Mouse (Mus musculus): ENCODE results near the gene Fam234b. TPM values are rescaled to one million over a fixed set of nuclear protein-coding genes. Genes with fewer than 3 reads are reported as not detected.

Gene Fam234b
- polyA plus RNA-seq, 1 experiment from 2014 or later = 47.6 TPM

- no peaks in the 10 kb centered on the region for H3K9me3 ChIP-seq (replicated peaks)
- no peak overlapping the region for H3K4me2 ChIP-seq (replicated peaks)
- H3K27me3 ChIP-seq = no peaks in the 10 kb centered on the region
- WGBS = 51% methylated on average over 10 of the region's 10 CpGs
- ATAC-seq (ENCODE audit: low FRiP score) = no peak
- H3K4me1 ChIP-seq = peaks cover 7% of the 10 kb centered on the region; the same call in 1 of the 2 replicates
- H3K9ac ChIP-seq = no peak overlapping the region
- H3K27ac ChIP-seq = no peak overlapping the region
- no peaks in the 10 kb centered on the region for H3K36me3 ChIP-seq
- H3K4me3 ChIP-seq = no peak overlapping the region
Measured at GRCm38 (mm10) chr6:135187076-135187917, 10.5 kb upstream of the Fam234b start.

- H3K4me1 ChIP-seq = peaks cover 12% of the 10 kb centered on the region; the same call in 1 of the 2 replicates
- H3K4me2 ChIP-seq (replicated peaks) = no peak overlapping the region
- no peak for ATAC-seq (ENCODE audit: low FRiP score)
- no peak overlapping the region for H3K9ac ChIP-seq
- WGBS = 79% methylated on average over 4 of the region's 4 CpGs
- no peaks in the 10 kb centered on the region for H3K36me3 ChIP-seq
- no peaks in the 10 kb centered on the region for H3K9me3 ChIP-seq (replicated peaks)
- no peaks in the 10 kb centered on the region for H3K27me3 ChIP-seq
- H3K4me3 ChIP-seq = no peak overlapping the region
- no peak overlapping the region for H3K27ac ChIP-seq
Measured at GRCm38 (mm10) chr6:135188629-135189028, 9.1 kb upstream of the Fam234b start.

GRCm38 (mm10) chr6:135190122-135190521 lies 7.7 kb upstream of the Fam234b start:
- Histone ChIP-seq H3K4me3 (no peak overlapping the region), H3K36me3 (no peaks in the 10 kb centered on the region), H3K27me3 (no peaks in the 10 kb centered on the region), H3K4me1 (peaks cover 17% of the 10 kb centered on the region; the same call in 1 of the 2 replicates), H3K9me3 (replicated peaks) (no peaks in the 10 kb centered on the region), H3K4me2 (replicated peaks) (no peak overlapping the region), H3K9ac (no peak overlapping the region), H3K27ac (no peak overlapping the region)
- 51% methylated on average over 6 of the region's 6 CpGs for WGBS
- ATAC-seq (ENCODE audit: low FRiP score) = no peak

- H3K36me3 ChIP-seq = no peaks in the 10 kb centered on the region
- WGBS = 80% methylated on average over 1 of the region's 1 CpGs
- H3K4me1 ChIP-seq = peaks cover 14% of the 10 kb centered on the region; the same call in 1 of the 2 replicates
- no peak overlapping the region for H3K27ac ChIP-seq
- no peaks in the 10 kb centered on the region for H3K27me3 ChIP-seq
- H3K9ac ChIP-seq = no peak overlapping the region
- H3K4me3 ChIP-seq = no peak overlapping the region
- H3K4me2 ChIP-seq (replicated peaks) = no peak overlapping the region
- H3K9me3 ChIP-seq (replicated peaks) = no peaks in the 10 kb centered on the region
- ATAC-seq (ENCODE audit: low FRiP score) = no peak
Measured at GRCm38 (mm10) chr6:135191906-135192305, 5.9 kb upstream of the Fam234b start.

DNA sequence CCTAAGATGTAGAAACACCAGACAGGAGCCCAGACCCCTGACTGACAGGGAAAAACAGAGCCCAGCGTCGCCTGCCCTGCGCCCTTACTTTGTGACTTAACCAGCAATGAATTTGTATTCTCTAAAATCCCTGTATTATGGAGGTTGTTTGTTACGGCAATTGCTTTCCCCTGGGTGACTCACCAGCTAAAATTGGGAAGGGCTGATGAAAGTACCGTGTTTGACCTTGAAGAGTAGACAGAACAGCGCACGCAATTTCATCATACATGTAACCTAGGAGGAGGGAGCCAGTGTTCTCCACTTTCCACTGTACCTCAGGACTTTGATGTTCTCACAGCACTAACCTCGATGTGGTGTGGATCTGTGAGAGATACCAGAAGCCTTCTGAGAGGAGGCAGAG lies 4.8 kb upstream of the Fam234b start:
- H3K9ac ChIP-seq = no peak overlapping the region
- WGBS = 80% methylated on average over 8 of the region's 8 CpGs
- peaks cover 10% of the 10 kb centered on the region; the same call in 1 of the 2 replicates for H3K4me1 ChIP-seq
- no peaks in the 10 kb centered on the region for H3K36me3 ChIP-seq
- H3K4me3 ChIP-seq = no peak overlapping the region
- no peak for ATAC-seq (ENCODE audit: low FRiP score)
- H3K9me3 ChIP-seq (replicated peaks) = no peaks in the 10 kb centered on the region
- no peak overlapping the region for H3K27ac ChIP-seq
- H3K27me3 ChIP-seq = no peaks in the 10 kb centered on the region
- H3K4me2 ChIP-seq (replicated peaks) = no peak overlapping the region

GRCm38 (mm10) chr6:135193733-135194132 lies 4.0 kb upstream of the Fam234b start:
- Histone ChIP-seq H3K4me3 (no peak overlapping the region), H3K9ac (no peak overlapping the region), H3K4me1 (peaks cover 14% of the 10 kb centered on the region), H3K27me3 (no peaks in the 10 kb centered on the region), H3K36me3 (no peaks in the 10 kb centered on the region), H3K27ac (no peak overlapping the region), H3K9me3 (replicated peaks) (no peaks in the 10 kb centered on the region), H3K4me2 (replicated peaks) (no peak overlapping the region)
- 13% methylated on average over 4 of the region's 4 CpGs for WGBS
- ATAC-seq (ENCODE audit: low FRiP score) = no peak

DNA sequence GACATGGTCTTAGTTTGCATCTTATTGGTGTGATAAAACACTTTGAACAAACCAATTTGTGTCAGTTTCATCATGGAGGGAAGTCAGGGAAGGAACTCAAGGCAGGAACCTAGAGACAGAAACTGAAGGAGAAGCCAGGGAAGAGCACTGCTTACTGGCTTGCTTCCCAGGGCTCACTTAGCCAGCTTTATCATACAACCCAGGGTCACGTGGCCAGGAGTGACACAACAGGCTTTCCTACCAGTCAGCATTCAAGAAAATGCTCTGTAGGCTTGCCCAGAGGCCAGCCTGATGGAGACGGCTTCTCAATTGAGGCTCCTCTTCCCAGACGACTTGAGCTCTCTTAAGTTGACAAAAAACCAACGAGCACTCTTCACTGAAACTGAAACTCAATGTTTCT lies 2.9 kb upstream of the Fam234b start:
- Histone ChIP-seq H3K4me2 (replicated peaks) (no peak overlapping the region), H3K9me3 (replicated peaks) (no peaks in the 10 kb centered on the region), H3K27ac (no peak overlapping the region), H3K36me3 (no peaks in the 10 kb centered on the region), H3K9ac (no peak overlapping the region), H3K27me3 (no peaks in the 10 kb centered on the region), H3K4me3 (no peak overlapping the region), H3K4me1 (peaks cover 17% of the 10 kb centered on the region)
- no peak for ATAC-seq (ENCODE audit: low FRiP score)
- 81% methylated on average over 4 of the region's 4 CpGs for WGBS

DNA sequence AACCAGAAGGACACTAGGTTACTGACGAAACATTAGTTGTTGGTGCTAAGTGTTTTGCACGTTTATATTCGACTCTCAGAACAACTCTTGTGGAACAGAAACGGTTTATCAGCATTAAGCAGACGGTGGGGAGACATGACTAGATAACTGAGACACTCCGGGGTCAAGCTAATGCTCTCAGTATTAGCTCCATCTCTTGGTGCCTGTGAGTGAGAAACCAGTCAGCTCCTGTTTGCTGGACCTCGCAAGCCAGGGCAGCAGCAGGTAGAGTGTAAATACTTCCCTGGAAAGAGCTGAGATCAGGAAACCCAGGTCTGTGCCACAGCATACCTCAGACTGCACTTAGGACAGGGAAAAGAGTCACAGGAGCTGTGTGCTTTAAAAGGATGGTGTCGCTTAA lies 1.1 kb upstream of the Fam234b start:
- H3K9ac ChIP-seq = no peak overlapping the region
- no peaks in the 10 kb centered on the region for H3K9me3 ChIP-seq (replicated peaks)
- no peaks in the 10 kb centered on the region for H3K36me3 ChIP-seq
- H3K27me3 ChIP-seq = no peaks in the 10 kb centered on the region
- no peak overlapping the region for H3K4me2 ChIP-seq (replicated peaks)
- WGBS = 84% methylated on average over 8 of the region's 8 CpGs
- H3K4me3 ChIP-seq = no peak overlapping the region
- no peak for ATAC-seq (ENCODE audit: low FRiP score)
- H3K27ac ChIP-seq = no peak overlapping the region
- H3K4me1 ChIP-seq = peaks cover 17% of the 10 kb centered on the region

DNA sequence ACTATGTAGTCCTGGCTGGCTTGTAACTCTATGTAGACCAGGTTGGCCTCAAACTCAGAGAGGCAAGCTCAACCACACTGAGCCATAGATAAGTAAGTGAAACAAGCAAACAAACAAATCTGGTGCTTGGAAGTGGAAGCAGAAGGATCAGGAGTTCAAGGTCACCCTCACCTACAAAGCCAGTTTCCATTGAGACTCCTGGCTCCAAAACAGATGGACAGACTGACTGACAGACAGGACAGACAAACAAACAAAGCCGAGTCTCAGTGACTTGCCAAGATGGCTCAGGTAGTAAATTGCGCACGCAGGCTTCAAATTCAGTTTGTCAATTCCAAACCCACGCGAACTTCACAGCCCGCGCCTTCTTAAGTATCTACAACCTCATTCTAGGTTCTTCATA lies 331 bp upstream of the Fam234b start:
- Histone ChIP-seq H3K36me3 (no peaks in the 10 kb centered on the region), H3K4me1 (peaks cover 17% of the 10 kb centered on the region), H3K27ac (no peak overlapping the region), H3K4me2 (replicated peaks) (peak overlapping the region; percentile 67), H3K27me3 (no peaks in the 10 kb centered on the region), H3K4me3 (peak overlapping the region; percentile 76), H3K9ac (peak overlapping the region; percentile 82), H3K9me3 (replicated peaks) (no peaks in the 10 kb centered on the region)
- 24% methylated on average over 7 of the region's 7 CpGs for WGBS
- no peak for ATAC-seq (ENCODE audit: low FRiP score)

GRCm38 (mm10) chr6:135198726-135199125 lies 949 bp downstream of the Fam234b start:
- Histone ChIP-seq H3K27me3 (no peaks in the 10 kb centered on the region), H3K27ac (no peak overlapping the region)

DNA sequence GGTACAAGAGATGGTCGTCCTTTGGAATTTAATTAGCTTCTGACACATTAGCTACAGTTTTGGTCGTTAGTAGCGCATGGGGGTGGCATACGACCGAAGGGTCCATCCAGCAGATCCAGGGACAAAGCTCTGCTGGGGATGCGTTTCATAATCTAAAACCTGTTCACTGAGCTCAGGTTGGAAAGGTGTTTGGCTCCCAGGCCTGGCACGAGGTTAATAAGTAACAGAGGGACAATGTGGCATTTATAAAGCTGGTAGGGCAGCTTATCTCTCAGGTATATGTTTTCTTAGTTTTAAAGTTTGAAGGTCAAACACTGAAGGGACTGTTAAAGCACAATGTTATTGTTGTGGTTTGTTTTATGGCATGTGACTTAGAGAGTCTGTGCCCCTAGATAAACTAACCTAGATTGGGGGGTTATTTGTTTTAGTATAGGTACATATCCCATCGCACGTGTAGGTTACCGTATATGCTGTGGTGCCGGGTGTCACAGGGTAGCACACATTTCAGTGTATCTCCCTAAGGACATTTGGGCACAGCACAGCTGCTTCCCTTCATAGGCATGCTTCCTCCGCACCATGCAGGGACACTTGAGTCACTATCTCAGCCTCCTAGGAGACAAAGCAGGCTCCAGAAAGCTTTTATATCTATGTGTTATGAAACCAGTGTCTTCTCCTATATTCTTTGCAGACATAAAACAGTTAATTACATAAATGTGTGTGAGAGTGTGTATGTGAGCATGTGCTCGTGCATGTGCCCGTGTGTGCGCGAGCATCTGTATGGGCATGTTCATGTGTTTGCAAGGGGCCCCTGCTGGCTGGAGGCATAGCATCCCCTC lies 2.6 kb downstream of the Fam234b start:
- H3K27me3 ChIP-seq = no peaks in the 10 kb centered on the region
- H3K9me3 ChIP-seq (replicated peaks) = no peaks in the 10 kb centered on the region
- peaks cover 7% of the 10 kb centered on the region for H3K4me1 ChIP-seq
- H3K4me2 ChIP-seq (replicated peaks) = no peak overlapping the region
- H3K4me3 ChIP-seq = no peak overlapping the region
- H3K36me3 ChIP-seq = no peaks in the 10 kb centered on the region
- WGBS = 87% methylated on average over 16 of the region's 16 CpGs
- no peak for ATAC-seq (ENCODE audit: low FRiP score)
- no peak overlapping the region for H3K9ac ChIP-seq
- H3K27ac ChIP-seq = no peak overlapping the region

More at GRCm38 (mm10) chr6:135198726-135199125, 949 bp downstream of the Fam234b start:
- Histone ChIP-seq H3K36me3 (no peaks in the 10 kb centered on the region), H3K9ac (peak overlapping the region; percentile 82), H3K4me1 (peaks cover 11% of the 10 kb centered on the region), H3K9me3 (replicated peaks) (no peaks in the 10 kb centered on the region), H3K4me3 (peak overlapping the region; percentile 76), H3K4me2 (replicated peaks) (peak overlapping the region; percentile 67)
- ATAC-seq (ENCODE audit: low FRiP score) = no peak
- 46% methylated on average over 6 of the region's 6 CpGs for WGBS

DNA sequence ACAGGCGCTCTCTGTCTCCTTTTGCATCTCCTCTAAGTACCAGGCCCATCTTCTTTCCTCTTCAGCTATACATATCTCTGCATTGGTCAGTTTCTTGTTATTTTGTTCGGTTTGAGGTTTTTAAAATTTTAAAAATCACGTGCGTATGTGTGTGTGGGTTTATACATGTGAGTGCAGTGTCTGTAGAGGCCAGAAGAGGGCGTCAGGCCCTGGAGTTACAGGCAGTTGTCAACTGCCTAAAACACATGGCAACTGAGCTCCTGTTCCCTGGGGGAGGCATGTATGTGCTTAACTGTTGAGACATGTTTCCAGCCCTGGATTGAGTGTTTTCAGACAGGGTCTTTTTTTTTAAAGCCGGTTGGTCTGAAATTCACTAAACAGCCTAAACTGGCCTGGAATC lies 4.9 kb downstream of the Fam234b start:
- no peak overlapping the region for H3K4me2 ChIP-seq (replicated peaks)
- 90% methylated on average over 6 of the region's 6 CpGs for WGBS
- ATAC-seq (ENCODE audit: low FRiP score) = no peak

More for the DNA sequence above, 4.9 kb downstream of the Fam234b start:
- no peak overlapping the region for H3K4me3 ChIP-seq
- H3K27ac ChIP-seq = no peak overlapping the region
- no peaks in the 10 kb centered on the region for H3K9me3 ChIP-seq (replicated peaks)
- H3K9ac ChIP-seq = no peak overlapping the region
- H3K4me1 ChIP-seq = peaks cover 7% of the 10 kb centered on the region
- H3K36me3 ChIP-seq = no peaks in the 10 kb centered on the region
- no peaks in the 10 kb centered on the region for H3K27me3 ChIP-seq

All from hindbrain, embryonic 12.5 days (tissue).